Mouse (Mus musculus): ENCODE data around the gene Cbll1. TPM values are rescaled to one million over a fixed set of nuclear protein-coding genes. Genes with fewer than 3 reads are reported as not detected.
A peak's percentile ranks its signal among the peaks of the same experiment; 100 is the strongest.

Gene Cbll1
- polyA plus RNA-seq (2015; fragmentation: Nextera tagmentation; extraction: Ambion mirVana), result 6.1 and 6.4 TPM in 2 replicates

DNA sequence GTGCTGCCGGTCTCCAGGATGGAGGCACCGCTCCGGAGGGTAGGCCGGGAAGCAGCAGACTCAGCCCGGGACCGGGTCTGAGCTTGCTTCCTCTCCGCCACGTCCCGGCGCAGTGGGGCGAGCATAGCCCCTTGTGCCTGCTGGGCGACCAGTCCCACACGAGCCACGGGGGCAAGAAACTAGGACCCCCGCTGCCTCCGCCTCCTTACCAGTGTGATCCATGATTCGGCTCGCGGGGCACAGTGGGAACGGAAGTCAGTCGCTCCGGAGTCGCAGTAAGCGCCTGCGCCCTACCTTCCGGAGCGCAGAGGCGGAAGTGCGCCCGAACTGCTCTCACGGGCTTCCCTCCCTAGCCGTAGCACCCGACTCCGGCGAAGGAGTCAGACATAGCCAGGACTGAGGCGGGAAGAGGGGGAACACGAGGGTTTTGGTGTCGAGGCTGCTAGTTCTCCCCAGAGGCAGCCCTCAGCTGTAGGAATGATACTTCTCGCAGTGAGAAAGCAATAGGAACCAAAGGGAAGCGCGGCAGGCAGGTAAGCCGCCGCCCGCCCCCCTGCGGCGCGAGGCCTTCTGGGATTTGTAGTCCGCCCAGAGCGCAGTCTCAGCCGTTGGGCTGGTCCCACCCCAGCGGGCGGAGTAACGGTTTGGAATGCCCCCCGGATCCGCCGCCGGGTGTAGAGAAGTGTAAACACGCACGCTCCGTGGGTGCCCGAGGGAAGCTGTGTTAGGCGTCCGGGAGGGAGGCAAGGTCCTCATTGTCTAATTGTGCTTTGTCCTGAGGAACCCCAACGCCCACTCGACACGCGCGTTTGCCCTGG lies at the start of gene Cbll1:
TSS of gene Cbll1 (minus strand) at position 303 of the 818 bp plus-strand sequence.
- Histone ChIP-seq H3K27ac (replicated peaks) (peak within 1 kb of the TSS; percentile 89), H3K4me1 (replicated peaks; ENCODE audit: control insufficient read depth, insufficient read depth) (no peaks in the 10 kb centered on the region), H3K9ac (ENCODE audit: low read length) (peak within 1 kb of the TSS; percentile 88), H3K36me3 (ENCODE audit: control insufficient read depth, insufficient read depth, low read length) (no peaks in the 10 kb centered on the region), H3K27me3 (ENCODE audit: control insufficient read depth, insufficient read depth, low read length) (no peaks in the 10 kb centered on the region), H3K4me2 (replicated peaks; ENCODE audit: low read depth) (peak within 1 kb of the TSS; percentile 78), H3K4me3 (ENCODE audit: low read depth, low read length) (peak within 1 kb of the TSS; percentile 92), H3K9me3 (ENCODE audit: control insufficient read depth, low read length) (no peaks in the 10 kb centered on the region)
- ATAC-seq (ENCODE audit: low FRiP score, low TSS enrichment), result peak; percentile 99
- WGBS, result under 1% methylated on average over 68 of the region's 68 CpGs
- TF ChIP-seq CTCF (IDR thresholded peaks at IDR 0.05; ENCODE audit: low read depth) (no peak), EP300 (optimal IDR thresholded peaks at IDR 0.05) (no peak)
- peak; percentile 93 for DNase-seq (ENCODE audit: low spot score)

DNA sequence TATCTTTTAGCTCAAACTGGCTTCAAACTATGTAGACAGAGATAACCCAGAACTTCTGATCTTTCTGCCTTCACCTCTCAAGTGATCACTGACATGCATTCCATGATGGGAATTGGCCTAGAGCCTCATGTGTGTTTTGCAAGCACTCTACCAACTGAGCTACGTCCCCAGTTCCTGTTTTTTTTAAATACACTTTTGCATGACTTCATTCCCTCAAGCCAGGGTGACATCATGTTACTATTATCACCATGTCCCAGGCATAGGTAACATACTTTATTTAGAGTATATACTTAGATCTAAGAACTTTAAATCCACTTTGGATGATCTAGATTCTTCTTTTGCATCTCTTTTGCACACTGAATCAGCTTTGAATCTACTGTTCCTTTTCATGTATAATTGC lies 46.6 kb upstream of the Cbll1 start:
- ATAC-seq (ENCODE audit: low FRiP score, low TSS enrichment) (no peak), DNase-seq (ENCODE audit: low spot score) (no peak)
- no peak overlapping the region for H3K9ac ChIP-seq (ENCODE audit: low read length)
- H3K27ac ChIP-seq (replicated peaks), result no peak overlapping the region
- no peak overlapping the region for H3K4me2 ChIP-seq (replicated peaks; ENCODE audit: low read depth)
- TF ChIP-seq EP300 (optimal IDR thresholded peaks at IDR 0.05) (no peak), CTCF (IDR thresholded peaks at IDR 0.05; ENCODE audit: low read depth) (no peak)
- no peaks in the 10 kb centered on the region for H3K9me3 ChIP-seq (ENCODE audit: control insufficient read depth, low read length)
- no peaks in the 10 kb centered on the region for H3K36me3 ChIP-seq (ENCODE audit: control insufficient read depth, insufficient read depth, low read length)
- no peaks in the 10 kb centered on the region for H3K4me1 ChIP-seq (replicated peaks; ENCODE audit: control insufficient read depth, insufficient read depth)
- no peak overlapping the region for H3K4me3 ChIP-seq (ENCODE audit: low read depth, low read length)
- no peaks in the 10 kb centered on the region for H3K27me3 ChIP-seq (ENCODE audit: control insufficient read depth, insufficient read depth, low read length)
- WGBS, result 46% methylated on average over 1 of the region's 1 CpGs

DNA sequence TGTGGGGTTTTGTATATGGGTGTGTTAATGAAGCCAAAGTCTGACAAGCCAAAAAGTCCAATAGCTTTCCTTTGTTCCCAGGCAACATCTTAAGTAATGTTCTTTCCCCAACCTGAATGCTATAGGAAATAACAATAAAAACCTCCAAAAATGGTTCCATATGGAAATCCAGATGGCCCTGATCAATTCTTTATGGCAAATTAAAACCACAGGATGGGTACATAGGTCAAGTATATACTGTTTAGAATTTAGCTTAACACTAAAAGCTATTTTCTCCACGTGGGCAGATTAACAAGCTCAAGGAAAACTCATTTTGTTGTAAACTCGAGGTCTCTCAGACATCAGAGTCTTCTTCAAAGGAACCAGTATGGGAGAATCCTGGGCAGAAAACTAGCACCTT lies 45.8 kb upstream of the Cbll1 start:
- Histone ChIP-seq H3K27ac (replicated peaks) (no peak overlapping the region), H3K9me3 (ENCODE audit: control insufficient read depth, low read length) (no peaks in the 10 kb centered on the region), H3K27me3 (ENCODE audit: control insufficient read depth, insufficient read depth, low read length) (no peaks in the 10 kb centered on the region), H3K4me1 (replicated peaks; ENCODE audit: control insufficient read depth, insufficient read depth) (no peaks in the 10 kb centered on the region), H3K9ac (ENCODE audit: low read length) (no peak overlapping the region), H3K36me3 (ENCODE audit: control insufficient read depth, insufficient read depth, low read length) (no peaks in the 10 kb centered on the region), H3K4me2 (replicated peaks; ENCODE audit: low read depth) (no peak overlapping the region), H3K4me3 (ENCODE audit: low read depth, low read length) (no peak overlapping the region)
- ATAC-seq (ENCODE audit: low FRiP score, low TSS enrichment) (no peak), DNase-seq (ENCODE audit: low spot score) (no peak)
- TF ChIP-seq EP300 (optimal IDR thresholded peaks at IDR 0.05) (no peak), CTCF (IDR thresholded peaks at IDR 0.05; ENCODE audit: low read depth) (no peak)
- 36% methylated on average over 2 of the region's 2 CpGs for WGBS

DNA sequence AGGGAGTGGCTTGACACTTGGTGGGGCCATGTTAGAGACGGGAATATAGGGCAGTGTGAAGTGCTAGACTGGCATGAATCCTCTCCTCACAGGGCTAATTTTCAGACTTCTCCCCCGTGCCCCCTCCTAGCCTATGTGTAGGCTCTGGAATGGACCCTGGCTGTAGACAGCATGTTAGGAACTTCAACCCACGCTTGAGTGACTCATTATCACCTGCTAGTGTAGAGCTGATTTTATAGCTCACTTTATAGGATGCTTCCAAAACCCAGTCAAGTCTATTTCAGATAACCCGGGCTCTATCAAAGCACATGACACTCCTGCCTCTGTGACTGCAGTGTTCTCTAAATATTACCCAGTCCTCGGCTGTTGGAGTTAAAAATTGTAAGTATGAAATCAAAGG lies 42.1 kb upstream of the Cbll1 start:
- no peak overlapping the region for H3K9ac ChIP-seq (ENCODE audit: low read length)
- H3K9me3 ChIP-seq (ENCODE audit: control insufficient read depth, low read length), result no peaks in the 10 kb centered on the region
- H3K36me3 ChIP-seq (ENCODE audit: control insufficient read depth, insufficient read depth, low read length), result no peaks in the 10 kb centered on the region
- WGBS, result 71% methylated on average over 5 of the region's 5 CpGs
- H3K27me3 ChIP-seq (ENCODE audit: control insufficient read depth, insufficient read depth, low read length), result no peaks in the 10 kb centered on the region
- H3K4me3 ChIP-seq (ENCODE audit: low read depth, low read length), result no peak overlapping the region
- DNase-seq (ENCODE audit: low spot score), result no peak
- H3K4me1 ChIP-seq (replicated peaks; ENCODE audit: control insufficient read depth, insufficient read depth), result no peaks in the 10 kb centered on the region
- H3K4me2 ChIP-seq (replicated peaks; ENCODE audit: low read depth), result no peak overlapping the region
- TF ChIP-seq EP300 (optimal IDR thresholded peaks at IDR 0.05), result no peak
- TF ChIP-seq CTCF (IDR thresholded peaks at IDR 0.05; ENCODE audit: low read depth), result no peak
- H3K27ac ChIP-seq (replicated peaks), result no peak overlapping the region
- no peak for ATAC-seq (ENCODE audit: low FRiP score, low TSS enrichment)

DNA sequence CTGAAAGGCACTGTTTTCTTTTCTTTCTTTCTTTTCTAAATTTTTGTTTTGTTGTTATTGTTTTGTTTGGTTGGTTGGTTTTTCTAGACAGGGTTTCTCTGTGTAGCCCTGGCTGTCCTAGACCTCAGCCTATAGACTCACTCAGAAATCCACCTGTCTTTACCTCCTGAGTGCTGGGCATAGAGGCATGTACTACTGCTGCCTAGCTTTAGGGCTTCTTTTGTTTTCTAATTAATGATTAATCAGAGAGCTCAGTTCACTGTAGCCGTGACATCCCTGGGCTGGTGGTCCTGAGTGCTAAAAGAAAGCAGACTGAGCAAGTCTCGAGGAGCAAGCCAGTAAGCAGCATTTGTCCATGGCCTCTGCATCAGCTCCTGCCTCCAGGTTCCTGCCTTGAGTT lies 40.4 kb upstream of the Cbll1 start:
- Histone ChIP-seq H3K4me2 (replicated peaks; ENCODE audit: low read depth) (no peak overlapping the region), H3K9ac (ENCODE audit: low read length) (no peak overlapping the region), H3K36me3 (ENCODE audit: control insufficient read depth, insufficient read depth, low read length) (no peaks in the 10 kb centered on the region), H3K4me1 (replicated peaks; ENCODE audit: control insufficient read depth, insufficient read depth) (no peaks in the 10 kb centered on the region), H3K9me3 (ENCODE audit: control insufficient read depth, low read length) (no peaks in the 10 kb centered on the region), H3K27ac (replicated peaks) (no peak overlapping the region), H3K4me3 (ENCODE audit: low read depth, low read length) (no peak overlapping the region), H3K27me3 (ENCODE audit: control insufficient read depth, insufficient read depth, low read length) (no peaks in the 10 kb centered on the region)
- DNase-seq (ENCODE audit: low spot score) (no peak), ATAC-seq (ENCODE audit: low FRiP score, low TSS enrichment) (no peak)
- TF ChIP-seq EP300 (optimal IDR thresholded peaks at IDR 0.05), result no peak
- WGBS, result 45% methylated on average over 2 of the region's 2 CpGs

DNA sequence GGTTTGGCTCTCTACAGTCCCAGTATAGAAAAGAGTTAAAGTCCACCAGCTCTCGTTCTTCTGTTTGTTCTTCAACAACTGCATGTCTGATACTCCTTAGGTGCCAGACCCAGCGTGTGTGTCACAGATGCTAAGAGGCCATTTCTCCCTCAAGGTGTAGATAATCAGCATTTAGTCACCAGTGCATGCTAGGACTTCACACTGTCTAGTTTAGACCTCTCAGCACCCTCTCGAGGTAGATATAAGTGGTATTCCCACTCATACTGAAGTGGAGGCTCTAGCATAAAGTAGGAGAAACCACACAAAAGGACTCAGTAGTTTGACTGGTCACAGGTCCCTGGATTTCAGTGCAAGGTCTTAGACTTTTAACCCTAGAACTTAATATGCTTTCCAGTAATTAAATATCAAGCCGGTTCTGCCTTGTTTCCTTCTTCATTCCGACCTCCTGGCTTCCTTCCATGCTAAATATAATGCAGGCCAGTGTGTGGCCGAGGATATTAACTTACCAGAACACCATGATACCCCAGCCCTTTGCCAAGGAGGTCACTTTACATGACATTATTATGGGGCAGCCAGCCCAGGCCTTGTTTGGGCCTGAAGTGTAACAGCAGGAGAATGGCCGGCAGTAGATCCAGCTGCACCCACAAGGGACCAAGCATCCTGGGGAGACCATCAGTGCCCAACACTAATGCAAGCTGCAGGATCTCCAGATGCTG lies 38.3 kb upstream of the Cbll1 start:
- WGBS, result 63% methylated on average over 7 of the region's 7 CpGs
- no peak for DNase-seq (ENCODE audit: low spot score)
- Histone ChIP-seq H3K4me2 (replicated peaks; ENCODE audit: low read depth) (no peak overlapping the region), H3K9me3 (ENCODE audit: control insufficient read depth, low read length) (no peaks in the 10 kb centered on the region), H3K36me3 (ENCODE audit: control insufficient read depth, insufficient read depth, low read length) (no peaks in the 10 kb centered on the region), H3K27me3 (ENCODE audit: control insufficient read depth, insufficient read depth, low read length) (no peaks in the 10 kb centered on the region), H3K27ac (replicated peaks) (no peak overlapping the region), H3K9ac (ENCODE audit: low read length) (no peak overlapping the region), H3K4me1 (replicated peaks; ENCODE audit: control insufficient read depth, insufficient read depth) (no peaks in the 10 kb centered on the region), H3K4me3 (ENCODE audit: low read depth, low read length) (no peak overlapping the region)
- TF ChIP-seq CTCF (IDR thresholded peaks at IDR 0.05; ENCODE audit: low read depth) (no peak), EP300 (optimal IDR thresholded peaks at IDR 0.05) (no peak)
- no peak for ATAC-seq (ENCODE audit: low FRiP score, low TSS enrichment)
